Mouse (Mus musculus): ENCODE measurements at regions not wholly inside any gene's neighbourhood (a gene's known extent, or its start where the extent isn't known, plus 50 kb on each side); places are given as distances from the start of the nearest gene placed in this dataset.

DNA sequence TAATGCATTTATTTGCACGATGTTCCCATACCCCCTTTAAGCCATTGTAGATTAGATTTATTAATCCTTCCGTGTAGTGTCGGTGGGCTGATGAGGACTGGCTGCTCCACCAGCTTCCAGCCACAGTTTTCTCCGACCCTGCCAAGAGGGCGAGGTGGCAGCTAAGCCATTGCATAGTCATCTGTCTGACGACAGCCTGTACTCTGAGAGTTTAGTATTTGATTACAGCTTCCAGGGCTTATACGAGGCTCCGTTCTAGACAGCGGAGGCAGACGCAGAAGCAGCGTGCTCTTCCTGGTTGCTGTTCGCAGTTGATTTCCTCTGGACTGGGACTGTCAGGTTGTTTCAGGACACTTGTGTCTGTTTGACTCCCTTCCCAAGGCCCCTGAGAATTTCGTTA is 73.8 kb downstream of the Cd24a start:
- H3K9me3 ChIP-seq (replicated peaks; ENCODE audit: control insufficient read depth, low read length): no peaks in the 10 kb centered on the region
- no peak for ATAC-seq (ENCODE audit: low read depth)
- H3K4me3 ChIP-seq (ENCODE audit: low read depth, low read length): no peak overlapping the region
- no peaks in the 10 kb centered on the region for H3K27me3 ChIP-seq (ENCODE audit: control insufficient read depth, insufficient read depth, low read depth, low read length)
- no peak overlapping the region for H3K27ac ChIP-seq (ENCODE audit: low read length)
- WGBS (ENCODE audit: insufficient replicate concordance): 85% methylated on average over 13 of the region's 13 CpGs
- peaks cover 25% of the 10 kb centered on the region for H3K4me1 ChIP-seq (ENCODE audit: control insufficient read depth, low read depth, low read length)
- no peak overlapping the region for H3K9ac ChIP-seq (ENCODE audit: low read depth, low read length)
- H3K4me2 ChIP-seq (ENCODE audit: low read depth, low read length): no peak overlapping the region
- no peaks in the 10 kb centered on the region for H3K36me3 ChIP-seq (ENCODE audit: control insufficient read depth, insufficient read depth)

- H3K27ac ChIP-seq (ENCODE audit: low read length): no peak overlapping the region
- WGBS (ENCODE audit: insufficient replicate concordance): 70% methylated on average over 8 of the region's 8 CpGs
- H3K36me3 ChIP-seq (ENCODE audit: control insufficient read depth, insufficient read depth): no peaks in the 10 kb centered on the region
- no peak for ATAC-seq (ENCODE audit: low read depth)
- no peak overlapping the region for H3K9ac ChIP-seq (ENCODE audit: low read depth, low read length)
- no peak overlapping the region for H3K4me2 ChIP-seq (ENCODE audit: low read depth, low read length)
- H3K9me3 ChIP-seq (replicated peaks; ENCODE audit: control insufficient read depth, low read length): no peaks in the 10 kb centered on the region; the same call in 1 of the 2 replicates
- H3K4me3 ChIP-seq (ENCODE audit: low read depth, low read length): no peak overlapping the region
- peaks cover 9% of the 10 kb centered on the region for H3K4me1 ChIP-seq (ENCODE audit: control insufficient read depth, low read depth, low read length)
- no peaks in the 10 kb centered on the region for H3K27me3 ChIP-seq (ENCODE audit: control insufficient read depth, insufficient read depth, low read depth, low read length)
Observed at GRCm38 (mm10) chr10:43655082-43655671, 77.1 kb downstream of the Cd24a start.

DNA sequence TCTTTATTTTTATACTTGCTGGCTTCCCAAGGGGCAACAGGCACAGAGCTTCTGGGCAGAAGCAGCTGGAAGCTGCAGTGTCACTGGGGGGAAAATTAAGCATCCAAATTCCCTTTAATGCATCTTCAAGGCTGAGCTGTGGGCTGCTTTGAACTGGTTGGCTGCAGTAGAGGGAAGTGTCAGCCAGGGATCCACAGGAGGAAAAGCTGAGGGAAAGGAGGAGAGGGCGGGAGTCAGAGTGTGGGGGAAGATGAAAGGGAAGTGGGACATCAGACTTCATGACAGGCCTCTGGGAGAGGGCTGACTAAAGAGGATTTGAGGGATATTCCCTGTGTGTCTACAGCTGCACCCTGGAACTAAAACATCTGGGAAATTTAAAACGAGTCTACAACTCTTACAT is 77.6 kb downstream of the Cd24a start:
- Histone ChIP-seq H3K4me1 (ENCODE audit: control insufficient read depth, low read depth, low read length) (peaks cover 9% of the 10 kb centered on the region), H3K4me2 (ENCODE audit: low read depth, low read length) (no peak overlapping the region), H3K9me3 (replicated peaks; ENCODE audit: control insufficient read depth, low read length) (no peaks in the 10 kb centered on the region; the same call in 1 of the 2 replicates), H3K27me3 (ENCODE audit: control insufficient read depth, insufficient read depth, low read depth, low read length) (no peaks in the 10 kb centered on the region), H3K9ac (ENCODE audit: low read depth, low read length) (no peak overlapping the region), H3K4me3 (ENCODE audit: low read depth, low read length) (no peak overlapping the region), H3K36me3 (ENCODE audit: control insufficient read depth, insufficient read depth) (no peaks in the 10 kb centered on the region), H3K27ac (ENCODE audit: low read length) (no peak overlapping the region)
- WGBS (ENCODE audit: insufficient replicate concordance): 78% methylated on average over 2 of the region's 2 CpGs
- no peak for ATAC-seq (ENCODE audit: low read depth)

GRCm38 (mm10) chr10:43656207-43656606 is 78.1 kb downstream of the Cd24a start:
- no peak overlapping the region for H3K9ac ChIP-seq (ENCODE audit: low read depth, low read length)
- H3K9me3 ChIP-seq (replicated peaks; ENCODE audit: control insufficient read depth, low read length): no peaks in the 10 kb centered on the region; the same call in 1 of the 2 replicates
- no peak overlapping the region for H3K4me3 ChIP-seq (ENCODE audit: low read depth, low read length)
- H3K4me2 ChIP-seq (ENCODE audit: low read depth, low read length): no peak overlapping the region
- H3K27me3 ChIP-seq (ENCODE audit: control insufficient read depth, insufficient read depth, low read depth, low read length): no peaks in the 10 kb centered on the region
- peaks cover 9% of the 10 kb centered on the region for H3K4me1 ChIP-seq (ENCODE audit: control insufficient read depth, low read depth, low read length)
- H3K36me3 ChIP-seq (ENCODE audit: control insufficient read depth, insufficient read depth): no peaks in the 10 kb centered on the region
- no peak for ATAC-seq (ENCODE audit: low read depth)
- H3K27ac ChIP-seq (ENCODE audit: low read length): no peak overlapping the region
- 46% methylated on average over 2 of the region's 2 CpGs for WGBS (ENCODE audit: insufficient replicate concordance)

DNA sequence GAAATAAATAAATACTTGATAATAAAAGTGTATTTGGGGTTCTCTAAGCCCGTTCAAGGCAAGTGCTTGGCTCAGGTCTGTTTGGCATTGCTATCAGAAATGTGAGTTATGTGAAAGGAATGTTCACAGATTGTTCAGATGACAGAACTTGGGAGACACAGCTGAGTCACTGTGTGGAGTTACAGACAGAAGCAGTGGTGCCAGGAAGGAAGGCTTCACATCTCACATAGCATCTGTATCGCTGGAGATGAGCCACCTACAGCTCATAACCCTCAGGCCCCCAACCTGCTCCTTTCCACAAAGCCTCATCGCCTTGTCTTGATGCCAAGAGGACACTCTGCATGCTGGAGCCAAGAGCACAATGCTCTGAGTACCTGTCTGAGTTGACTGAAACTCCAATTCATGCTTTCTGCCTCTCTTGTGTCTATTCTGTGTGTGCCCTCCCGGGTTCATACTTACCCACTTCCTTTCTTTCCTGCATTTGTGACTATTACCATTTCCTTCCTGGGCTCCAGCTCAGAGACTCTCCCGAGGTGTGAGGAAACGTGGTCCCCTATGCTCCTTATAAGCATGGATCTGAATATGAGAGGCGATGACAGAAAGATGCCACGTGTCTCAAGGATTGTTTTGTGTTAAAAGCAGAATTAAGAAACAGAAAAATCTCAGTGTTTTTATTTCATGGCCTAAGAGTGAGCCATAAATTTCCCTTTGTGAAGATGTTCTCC is 79.6 kb downstream of the Cd24a start:
- ATAC-seq (ENCODE audit: low read depth): peak; percentile 30; the same call in 1 of the 2 replicates
- H3K27ac ChIP-seq (ENCODE audit: low read length): peak overlapping the region; percentile 2

DNA sequence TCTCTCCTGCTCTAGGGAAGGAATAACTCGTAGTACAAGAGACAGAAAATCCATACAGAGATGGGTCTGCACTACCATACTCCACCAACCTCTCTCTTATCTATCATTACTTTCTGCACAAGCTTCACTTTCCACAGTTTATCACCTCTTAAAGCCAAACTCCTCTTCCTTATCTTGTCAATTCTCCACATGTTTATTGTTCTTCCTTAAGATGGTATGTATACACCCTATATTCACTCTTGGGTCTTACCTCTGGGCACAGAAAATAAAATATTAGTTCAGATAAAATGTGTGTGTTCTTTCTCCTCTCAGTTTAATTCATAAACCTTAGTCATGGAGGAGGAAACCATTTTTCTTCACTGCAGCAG is 80.1 kb downstream of the Cd24a start:
- peaks cover 9% of the 10 kb centered on the region for H3K4me1 ChIP-seq (ENCODE audit: control insufficient read depth, low read depth, low read length)
- no peaks in the 10 kb centered on the region for H3K36me3 ChIP-seq (ENCODE audit: control insufficient read depth, insufficient read depth)
- H3K4me3 ChIP-seq (ENCODE audit: low read depth, low read length): no peak overlapping the region
- 22% methylated on average over 1 of the region's 1 CpGs for WGBS (ENCODE audit: insufficient replicate concordance)
- no peaks in the 10 kb centered on the region for H3K27me3 ChIP-seq (ENCODE audit: control insufficient read depth, insufficient read depth, low read depth, low read length)
- ATAC-seq (ENCODE audit: low read depth): peak; percentile 68
- H3K9me3 ChIP-seq (replicated peaks; ENCODE audit: control insufficient read depth, low read length): no peaks in the 10 kb centered on the region; the same call in 1 of the 2 replicates
- H3K27ac ChIP-seq (ENCODE audit: low read length): peak overlapping the region; percentile 45; the same call in 1 of the 2 replicates
- H3K9ac ChIP-seq (ENCODE audit: low read depth, low read length): no peak overlapping the region
- no peak overlapping the region for H3K4me2 ChIP-seq (ENCODE audit: low read depth, low read length)

More for the DNA sequence above, 79.6 kb downstream of the Cd24a start:
- peaks cover 9% of the 10 kb centered on the region for H3K4me1 ChIP-seq (ENCODE audit: control insufficient read depth, low read depth, low read length)
- no peak overlapping the region for H3K4me3 ChIP-seq (ENCODE audit: low read depth, low read length)
- no peaks in the 10 kb centered on the region; the same call in 1 of the 2 replicates for H3K9me3 ChIP-seq (replicated peaks; ENCODE audit: control insufficient read depth, low read length)
- H3K4me2 ChIP-seq (ENCODE audit: low read depth, low read length): no peak overlapping the region
- H3K27me3 ChIP-seq (ENCODE audit: control insufficient read depth, insufficient read depth, low read depth, low read length): no peaks in the 10 kb centered on the region
- H3K9ac ChIP-seq (ENCODE audit: low read depth, low read length): no peak overlapping the region
- no peaks in the 10 kb centered on the region for H3K36me3 ChIP-seq (ENCODE audit: control insufficient read depth, insufficient read depth)
- WGBS (ENCODE audit: insufficient replicate concordance): 49% methylated on average over 8 of the region's 8 CpGs

- 0 out of 2 replicates have a peak overlapping the region, but pooled peaks have one; percentile 13 for H3K27ac ChIP-seq (ENCODE audit: low read length)
Observed at GRCm38 (mm10) chr10:43664844-43665243, 86.8 kb downstream of the Cd24a start.

GRCm38 (mm10) chr10:43666262-43667085 is 88.4 kb downstream of the Cd24a start:
- Histone ChIP-seq H3K27me3 (ENCODE audit: control insufficient read depth, insufficient read depth, low read depth, low read length) (no peaks in the 10 kb centered on the region), H3K9me3 (replicated peaks; ENCODE audit: control insufficient read depth, low read length) (no peaks in the 10 kb centered on the region), H3K27ac (ENCODE audit: low read length) (peak overlapping the region; percentile 87), H3K4me1 (ENCODE audit: control insufficient read depth, low read depth, low read length) (peaks cover 69% of the 10 kb centered on the region), H3K9ac (ENCODE audit: low read depth, low read length) (peak overlapping the region; percentile 63), H3K36me3 (ENCODE audit: control insufficient read depth, insufficient read depth) (no peaks in the 10 kb centered on the region), H3K4me2 (ENCODE audit: low read depth, low read length) (peak overlapping the region; percentile 83), H3K4me3 (ENCODE audit: low read depth, low read length) (peak overlapping the region; percentile 55)
- ATAC-seq (ENCODE audit: low read depth): peak; percentile 85
- 42% methylated on average over 9 of the region's 9 CpGs for WGBS (ENCODE audit: insufficient replicate concordance)

More at GRCm38 (mm10) chr10:43664844-43665243, 86.8 kb downstream of the Cd24a start:
- H3K4me1 ChIP-seq (ENCODE audit: control insufficient read depth, low read depth, low read length): peaks cover 55% of the 10 kb centered on the region
- ATAC-seq (ENCODE audit: low read depth): no peak
- no peak overlapping the region for H3K4me2 ChIP-seq (ENCODE audit: low read depth, low read length)
- no peak overlapping the region for H3K4me3 ChIP-seq (ENCODE audit: low read depth, low read length)
- no peaks in the 10 kb centered on the region for H3K36me3 ChIP-seq (ENCODE audit: control insufficient read depth, insufficient read depth)
- H3K9ac ChIP-seq (ENCODE audit: low read depth, low read length): no peak overlapping the region
- H3K27me3 ChIP-seq (ENCODE audit: control insufficient read depth, insufficient read depth, low read depth, low read length): no peaks in the 10 kb centered on the region
- no peaks in the 10 kb centered on the region for H3K9me3 ChIP-seq (replicated peaks; ENCODE audit: control insufficient read depth, low read length)
- WGBS (ENCODE audit: insufficient replicate concordance): 23% methylated on average over 4 of the region's 4 CpGs
